Mouse (Mus musculus) liver, embryonic 14.5 days (tissue): ENCODE measurements at regions not wholly inside any gene's neighbourhood (a gene's known extent, or its start where the extent isn't known, plus 50 kb on each side); places are given as distances from the start of the nearest gene placed in this dataset.

ENCODE experiments used
- ATAC-seq: fragments of 200-750 bp; cut with Nextera tagmentation; 2 replicates; pipeline ENCODE4 v1.8.0; 2017; ENCODE audit warnings: moderate number of reproducible peaks, mild to moderate bottlenecking, moderate library complexity; ENCODE audit not compliant: insufficient read depth
- DNase-seq, 3 experiments: peaks; one replicate each; pipeline ENCODE4 v3.0.0-alpha.2; 2012 to 2013; ENCODE audit warnings: low read depth in 3 of 3, low spot score in 3 of 3
- H3K27ac ChIP-seq: fragments of 300-500 bp; sonication (generic); 2 replicates; pipeline ENCODE4 v1.5.1; 2014; ENCODE audit warnings: moderate library complexity, mild to moderate bottlenecking, control low read depth, inconsistent platforms
- H3K27me3 ChIP-seq: fragments of 300-500 bp; sonication (generic); 2 replicates; pipeline ENCODE4 v1.6.1; 2014; ENCODE audit warnings: mild to moderate bottlenecking, low read length, moderate library complexity; ENCODE audit not compliant: control insufficient read depth, insufficient read depth
- H3K36me3 ChIP-seq: fragments of 300-500 bp; sonication (generic); replicated peaks from 2 replicates; pipeline ENCODE4 v1.6.1; 2014; ENCODE audit warnings: low read depth; ENCODE audit not compliant: control insufficient read depth, insufficient read depth
- H3K4me1 ChIP-seq, 2 experiments: fragments of 200-500 bp in 1 of 2; fragments of 300-500 bp in 1 of 2; sonication (generic) in 1 of 2; replicated peaks; 2 replicates each; pipeline ENCODE4 v1.6.1; 2012 to 2014; ENCODE audit warnings: antibody characterized with exemption in 1 of 2, inconsistent platforms in 1 of 2, low read length in 1 of 2; ENCODE audit not compliant: control insufficient read depth in 2 of 2, insufficient read depth in 2 of 2
- H3K4me2 ChIP-seq: fragments of 300-500 bp; sonication (generic); 2 replicates; pipeline ENCODE4 v1.6.1; 2014; ENCODE audit warnings: low read depth, mild to moderate bottlenecking, control low read depth, moderate library complexity
- H3K4me3 ChIP-seq, 2 experiments: fragments of 200-500 bp in 1 of 2; fragments of 300-500 bp in 1 of 2; sonication (generic) in 1 of 2; 2 replicates each; pipeline ENCODE4 v1.5.1; 2012 to 2014; ENCODE audit warnings: low read depth in 2 of 2, low read length in 2 of 2, mild to moderate bottlenecking in 2 of 2, control low read depth in 1 of 2, inconsistent platforms in 1 of 2, moderate library complexity in 1 of 2; ENCODE audit not compliant: insufficient read depth in 1 of 2
- H3K9ac ChIP-seq: fragments of 300-500 bp; sonication (generic); replicated peaks from 2 replicates; pipeline ENCODE4 v1.6.1; 2014; ENCODE audit warnings: mild to moderate bottlenecking, control low read depth, moderate library complexity
- H3K9me3 ChIP-seq: fragments of 300-500 bp; sonication (generic); 2 replicates; pipeline ENCODE4 v1.6.1; 2016; ENCODE audit warnings: low read length, mixed read lengths; ENCODE audit not compliant: control insufficient read depth
- CTCF ChIP-seq: IDR thresholded peaks from 2 replicates; pipeline ENCODE4 v1.5.1; 2016; ENCODE audit warnings: antibody characterized with exemption, low read depth, control low read depth
- EP300 ChIP-seq: IDR thresholded peaks from 2 replicates; pipeline ENCODE4 v1.6.1; 2016; ENCODE audit warnings: antibody characterized with exemption, low read depth
- whole genome bisulfite sequencing: fragments of 180-500 bp; shearing (Covaris S2); extraction: QIAGEN DNeasy Blood & Tissue Kit; methylation state at CpG from one replicate; pipeline ENCODE4 v1.1.7; 2014; ENCODE audit not compliant: insufficient replicate concordance; 5-methylcytosine and 5-hydroxymethylcytosine counted together

- Histone ChIP-seq H3K36me3 (no peaks in the 10 kb centered on the region), H3K27ac (no peak overlapping the region), H3K9me3 (no peaks in the 10 kb centered on the region), H3K9ac (no peak overlapping the region), H3K27me3 (no peaks in the 10 kb centered on the region), H3K4me2 (no peak overlapping the region), H3K4me1 (no peaks in the 10 kb centered on the region), H3K4me3 (no peak overlapping the region)
- TF ChIP-seq EP300 (no peak), CTCF (peak; percentile 26; the same call in 1 of the 2 replicates)
- WGBS = 28% methylated on average over 9 of the region's 9 CpGs
- ATAC-seq (no peak), DNase-seq (no peak)
Observed at GRCm38 (mm10) chr15:87923906-87924305, 379.8 kb downstream of the Fam19a5 start.

DNA sequence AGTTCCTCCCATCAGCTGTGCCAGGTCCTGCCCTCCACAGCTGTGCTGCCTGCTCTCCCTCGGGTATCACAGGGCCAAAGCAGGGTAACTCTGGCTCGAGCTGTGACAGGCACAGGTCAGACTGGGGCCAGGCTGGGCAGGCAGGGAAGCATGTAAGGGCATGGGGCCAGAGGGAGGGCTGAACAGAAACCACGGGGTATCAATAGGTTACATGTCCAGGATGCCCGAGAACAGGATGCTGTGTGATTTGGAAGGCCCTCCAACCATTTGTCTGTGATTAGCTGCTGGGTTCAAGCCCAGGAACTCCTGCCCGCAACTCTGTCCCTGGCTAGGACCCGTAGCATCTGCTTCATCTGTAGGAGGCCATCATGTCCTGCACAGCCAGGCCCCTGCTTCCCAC, 391.9 kb downstream of the Fam19a5 start:
- H3K4me3 ChIP-seq = no peak overlapping the region
- H3K27me3 ChIP-seq = no peaks in the 10 kb centered on the region
- H3K36me3 ChIP-seq = no peaks in the 10 kb centered on the region
- H3K27ac ChIP-seq = no peak overlapping the region
- ATAC-seq (no peak), DNase-seq (no peak)
- no peaks in the 10 kb centered on the region for H3K9me3 ChIP-seq
- 58% methylated on average over 6 of the region's 6 CpGs for WGBS
- no peak overlapping the region for H3K9ac ChIP-seq
- H3K4me2 ChIP-seq = no peak overlapping the region
- no peaks in the 10 kb centered on the region for H3K4me1 ChIP-seq
- TF ChIP-seq EP300 = no peak
- TF ChIP-seq CTCF = no peak

- H3K9ac ChIP-seq = no peak overlapping the region
- ATAC-seq = no peak
- H3K4me2 ChIP-seq = no peak overlapping the region
- DNase-seq = no peak
- H3K27me3 ChIP-seq = no peaks in the 10 kb centered on the region
- no peak overlapping the region for H3K27ac ChIP-seq
- no peak overlapping the region for H3K4me3 ChIP-seq
- no peaks in the 10 kb centered on the region for H3K9me3 ChIP-seq
- TF ChIP-seq EP300 (no peak), CTCF (peak; percentile 26; the same call in 1 of the 2 replicates)
- no peaks in the 10 kb centered on the region for H3K4me1 ChIP-seq
- 46% methylated on average over 3 of the region's 3 CpGs for WGBS
- no peaks in the 10 kb centered on the region for H3K36me3 ChIP-seq
Observed at GRCm38 (mm10) chr15:87940837-87941236, 396.7 kb downstream of the Fam19a5 start.

- H3K27ac ChIP-seq = no peak overlapping the region
- H3K36me3 ChIP-seq = no peaks in the 10 kb centered on the region
- H3K4me3 ChIP-seq = no peak overlapping the region
- no peak for TF ChIP-seq CTCF
- TF ChIP-seq EP300 = no peak
- H3K9ac ChIP-seq = no peak overlapping the region
- no peak for DNase-seq
- no peaks in the 10 kb centered on the region for H3K4me1 ChIP-seq
- no peaks in the 10 kb centered on the region for H3K9me3 ChIP-seq
- no peaks in the 10 kb centered on the region for H3K27me3 ChIP-seq
- H3K4me2 ChIP-seq = no peak overlapping the region
- no peak for ATAC-seq
- 46% methylated on average over 3 of the region's 3 CpGs for WGBS
Observed at GRCm38 (mm10) chr15:87952531-87952930, 408.4 kb downstream of the Fam19a5 start.

DNA sequence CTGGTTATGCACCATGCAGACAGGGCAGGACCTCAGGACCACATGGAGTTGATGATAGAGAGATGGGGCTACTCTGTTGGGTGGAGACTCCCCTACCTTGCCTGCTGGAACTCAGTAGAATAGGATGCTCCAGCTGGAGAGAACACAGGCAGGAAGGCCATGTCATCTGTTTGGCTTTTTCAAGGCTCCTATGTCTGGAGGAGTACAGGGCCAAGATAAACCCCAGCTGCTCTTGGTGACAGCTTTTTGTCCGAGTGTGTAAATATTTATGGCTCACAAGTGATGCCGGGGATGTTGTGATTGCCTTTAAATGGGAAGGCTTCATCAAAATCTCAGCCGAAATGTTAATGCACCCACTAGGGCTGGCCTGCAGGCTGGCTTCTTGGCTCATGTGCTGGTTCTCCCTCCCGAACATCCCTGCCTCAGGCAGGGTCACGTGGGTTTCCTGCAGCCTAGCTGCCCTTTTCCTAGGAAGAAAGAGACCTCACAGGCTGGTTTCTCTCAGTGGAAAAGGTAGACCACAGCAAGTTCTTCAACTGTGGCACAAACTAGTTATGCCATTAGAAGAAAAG, 411.7 kb downstream of the Fam19a5 start:
- Histone ChIP-seq H3K27ac (no peak overlapping the region), H3K4me2 (no peak overlapping the region), H3K27me3 (no peaks in the 10 kb centered on the region), H3K36me3 (no peaks in the 10 kb centered on the region), H3K9me3 (no peaks in the 10 kb centered on the region; the same call in none of the 2 replicates), H3K4me1 (no peaks in the 10 kb centered on the region), H3K4me3 (no peak overlapping the region), H3K9ac (no peak overlapping the region)
- WGBS = 52% methylated on average over 5 of the region's 5 CpGs
- ATAC-seq (no peak), DNase-seq (no peak)
- TF ChIP-seq EP300 (no peak), CTCF (no peak)

DNA sequence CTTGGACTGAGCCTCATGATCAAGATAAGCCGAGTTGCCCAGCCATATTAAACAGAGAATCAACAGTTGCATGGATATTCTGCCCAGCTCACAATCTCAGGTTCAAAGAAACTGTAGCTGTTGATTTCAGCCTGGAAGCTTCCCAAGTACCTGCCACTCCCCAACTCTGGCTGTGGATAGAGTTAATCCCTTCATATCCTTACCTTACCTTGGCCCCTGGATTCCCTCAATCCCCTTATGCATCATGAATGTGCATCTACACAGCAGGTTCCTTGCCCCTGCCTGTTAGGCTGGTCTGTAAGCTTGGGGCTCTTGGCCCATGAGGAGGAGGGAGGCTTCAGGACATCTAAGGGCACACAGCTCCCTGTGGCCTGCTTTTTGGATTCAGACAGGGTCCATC, 414.8 kb downstream of the Fam19a5 start:
- Histone ChIP-seq H3K4me1 (no peaks in the 10 kb centered on the region), H3K4me3 (no peak overlapping the region), H3K4me2 (no peak overlapping the region), H3K36me3 (no peaks in the 10 kb centered on the region), H3K27ac (no peak overlapping the region), H3K9ac (no peak overlapping the region), H3K27me3 (no peaks in the 10 kb centered on the region), H3K9me3 (peaks cover 3% of the 10 kb centered on the region)
- WGBS = 22% methylated on average over 1 of the region's 1 CpGs
- no peak for TF ChIP-seq EP300
- no peak for TF ChIP-seq CTCF
- DNase-seq (no peak), ATAC-seq (no peak)
